Mouse (Mus musculus) midbrain, embryonic 11.5 days (tissue): ENCODE data around the gene Fxyd7. TPM values are rescaled to one million over a fixed set of nuclear protein-coding genes. Genes with fewer than 3 reads are reported as not detected.

Experiments used
- ATAC-seq: fragments of 200-750 bp; cut with Nextera tagmentation; 2 replicates; pipeline ENCODE4 v1.8.0; 2017; ENCODE audit warnings: moderate TSS enrichment, moderate library complexity; ENCODE audit not compliant: low FRiP score
- DNase-seq: peaks from one replicate; pipeline ENCODE4 v3.0.0; 2015; ENCODE audit warnings: low spot score; ENCODE audit errors: missing footprints
- H3K27ac ChIP-seq: fragments of 300-500 bp; sonication (generic); 2 replicates; pipeline ENCODE4 v1.5.1; 2014; ENCODE audit warnings: low read depth, low read length
- H3K27me3 ChIP-seq: fragments of 300-500 bp; sonication (generic); 2 replicates; pipeline ENCODE4 v1.6.1; 2014; ENCODE audit warnings: mild to moderate bottlenecking, low read length, moderate library complexity, mixed read lengths; ENCODE audit not compliant: control insufficient read depth, insufficient read depth
- H3K36me3 ChIP-seq: fragments of 300-500 bp; sonication (generic); 2 replicates; pipeline ENCODE4 v1.6.1; 2014; ENCODE audit warnings: mild to moderate bottlenecking, low read length, moderate library complexity, mixed read lengths; ENCODE audit not compliant: control insufficient read depth, insufficient read depth
- H3K4me1 ChIP-seq: fragments of 300-500 bp; sonication (generic); 2 replicates; pipeline ENCODE4 v1.6.1; 2014; ENCODE audit warnings: low read length; ENCODE audit not compliant: control insufficient read depth, insufficient read depth
- H3K4me2 ChIP-seq: fragments of 300-500 bp; sonication (generic); 2 replicates; pipeline ENCODE4 v1.6.1; 2014; ENCODE audit warnings: mild to moderate bottlenecking, moderate library complexity
- H3K4me3 ChIP-seq: fragments of 300-500 bp; sonication (generic); 2 replicates; pipeline ENCODE4 v1.5.1; 2014; ENCODE audit warnings: low read depth, low read length
- H3K9ac ChIP-seq: fragments of 300-500 bp; sonication (generic); 2 replicates; pipeline ENCODE4 v1.6.1; 2014; ENCODE audit warnings: low read length
- H3K9me3 ChIP-seq: fragments of 300-500 bp; sonication (generic); 2 replicates; pipeline ENCODE4 v1.6.1; 2016; ENCODE audit warnings: low read length; ENCODE audit not compliant: control insufficient read depth
- WGBS: fragments of 180-500 bp; shearing (Covaris S2); extraction: QIAGEN DNeasy Blood & Tissue Kit; methylation state at CpG from one replicate; pipeline ENCODE4 v1.1.7; 2014; 5-methylcytosine and 5-hydroxymethylcytosine counted together
- polyA plus RNA-seq: library from polyadenylated mRNA; unstranded; fragments of >200 nt; fragmentation: Nextera tagmentation; extraction: Ambion mirVana; gene quantifications from 2 replicates; pipeline ENCODE4 v1.2.1, GENCODE M21; 2014

Gene Fxyd7
- polyA plus RNA-seq, 1 experiment from 2014 or later: 6.2 TPM

DNA sequence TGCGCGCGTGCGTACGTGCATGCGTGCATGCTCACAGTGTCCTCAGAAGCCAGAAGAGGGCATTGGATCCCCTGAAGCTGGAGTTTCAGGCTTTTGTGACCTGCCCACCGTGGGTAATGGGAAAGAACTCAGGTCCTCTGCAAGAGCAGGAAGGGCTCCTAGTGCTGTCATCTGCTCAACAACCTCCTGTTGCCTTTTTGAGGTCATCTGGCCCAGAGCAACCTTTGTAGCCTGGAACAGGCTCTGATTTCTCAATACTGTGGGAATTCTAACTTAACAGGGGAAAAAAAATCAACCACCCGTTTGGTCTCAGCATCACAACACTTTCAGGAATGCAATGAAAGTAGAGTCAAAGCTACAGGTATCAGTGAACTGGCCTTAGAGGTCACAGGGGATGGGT, 28.4 kb upstream of the Fxyd7 start:
- no peak for ATAC-seq
- no peak overlapping the region for H3K9ac ChIP-seq
- 90% methylated on average over 8 of the region's 8 CpGs for WGBS

DNA sequence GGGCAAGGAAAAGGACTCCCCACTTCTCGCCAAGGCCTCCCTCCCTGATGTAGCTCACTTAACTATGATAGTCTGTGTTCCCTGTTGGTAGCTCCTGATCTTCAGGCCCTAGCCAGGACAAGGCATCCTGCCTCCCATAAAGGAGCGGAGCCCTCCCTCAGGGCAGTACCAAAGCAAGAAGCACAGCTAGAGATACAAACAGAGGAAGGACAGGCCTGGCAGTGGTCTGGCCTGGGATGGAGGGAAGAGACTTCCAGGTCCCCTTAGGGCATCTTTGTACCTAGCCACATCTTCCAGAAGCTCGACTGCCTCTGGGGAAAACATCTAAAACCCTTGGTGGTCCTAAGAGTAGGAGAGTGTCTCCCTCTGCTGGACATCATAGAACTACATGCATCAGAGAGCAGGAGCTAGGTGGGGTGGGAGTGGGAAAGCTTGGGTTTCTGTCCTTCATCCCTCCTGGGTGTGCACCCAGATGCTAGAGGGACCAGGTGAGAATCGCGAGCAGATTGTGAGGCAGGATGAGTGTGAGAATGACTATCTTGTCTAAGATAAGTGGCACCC, 26.7 kb upstream of the Fxyd7 start:
- no peak for ATAC-seq
- Histone ChIP-seq H3K4me1 (no peaks in the 10 kb centered on the region), H3K4me2 (no peak overlapping the region), H3K9ac (no peak overlapping the region), H3K27me3 (no peaks in the 10 kb centered on the region), H3K4me3 (no peak overlapping the region), H3K27ac (no peak overlapping the region), H3K9me3 (no peaks in the 10 kb centered on the region), H3K36me3 (no peaks in the 10 kb centered on the region)
- WGBS: 42% methylated on average over 5 of the region's 5 CpGs
- peak; percentile 79 for DNase-seq

More for the DNA sequence above, 28.4 kb upstream of the Fxyd7 start:
- Histone ChIP-seq H3K4me2 (no peak overlapping the region), H3K36me3 (no peaks in the 10 kb centered on the region), H3K9me3 (no peaks in the 10 kb centered on the region), H3K27ac (no peak overlapping the region), H3K27me3 (no peaks in the 10 kb centered on the region), H3K4me1 (no peaks in the 10 kb centered on the region), H3K4me3 (no peak overlapping the region)
- DNase-seq: no peak

DNA sequence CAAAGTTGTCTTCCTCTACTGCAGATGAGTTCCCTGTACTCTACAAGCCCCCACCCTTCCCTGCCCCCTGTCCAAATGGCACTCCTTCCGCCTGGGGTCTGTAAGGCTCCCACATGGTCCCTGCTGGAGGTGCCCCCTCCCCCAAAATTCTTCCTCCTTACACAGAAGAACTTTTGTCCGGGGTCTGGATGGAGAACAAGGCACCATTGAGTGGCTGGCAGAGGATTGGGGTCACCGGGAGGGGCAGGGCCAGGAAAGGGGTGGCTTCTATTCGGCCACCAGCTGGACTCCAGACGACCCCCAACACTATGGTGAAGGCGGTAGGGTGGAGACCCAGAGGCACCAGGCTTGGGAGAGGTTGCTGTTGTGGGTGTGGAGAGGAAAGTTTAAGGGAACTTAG, 26.2 kb upstream of the Fxyd7 start:
- Histone ChIP-seq H3K4me2 (no peak overlapping the region), H3K27ac (no peak overlapping the region), H3K4me1 (no peaks in the 10 kb centered on the region), H3K27me3 (no peaks in the 10 kb centered on the region), H3K9ac (no peak overlapping the region), H3K9me3 (no peaks in the 10 kb centered on the region), H3K4me3 (no peak overlapping the region), H3K36me3 (no peaks in the 10 kb centered on the region)
- ATAC-seq: no peak
- 66% methylated on average over 6 of the region's 6 CpGs for WGBS
- DNase-seq: no peak

DNA sequence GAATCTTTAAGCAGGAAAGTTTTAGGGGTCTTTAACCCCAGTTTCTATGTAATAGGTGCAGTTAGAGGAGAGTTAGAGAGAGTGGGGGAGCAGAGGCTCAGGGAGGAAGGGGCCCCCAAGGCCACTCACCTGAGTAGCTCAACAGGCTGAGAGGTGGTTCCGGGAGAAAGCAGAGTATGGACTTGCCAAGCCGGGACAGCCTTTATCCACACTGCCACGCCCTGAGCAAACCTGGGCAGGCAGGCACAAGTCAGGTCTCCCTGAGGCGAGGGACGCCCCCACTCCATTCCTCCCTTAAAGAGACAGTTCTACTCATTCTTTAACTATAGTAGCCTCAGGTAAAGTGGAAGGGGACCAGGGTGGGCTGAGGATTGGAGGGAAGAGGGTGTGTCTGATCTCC, 25.2 kb upstream of the Fxyd7 start, which contains the start of gene Fxyd3:
Fxyd3 (minus strand) TSS at position 213 of the 400 bp plus-strand sequence.
- Histone ChIP-seq H3K27me3 (no peaks in the 10 kb centered on the region), H3K36me3 (no peaks in the 10 kb centered on the region), H3K4me2 (no peak within 1 kb of the TSS), H3K4me3 (no peak within 1 kb of the TSS), H3K9ac (no peak within 1 kb of the TSS), H3K27ac (no peak within 1 kb of the TSS), H3K4me1 (no peaks in the 10 kb centered on the region), H3K9me3 (no peaks in the 10 kb centered on the region)
- 61% methylated on average over 5 of the region's 5 CpGs for WGBS
- no peak for ATAC-seq
- no peak for DNase-seq

DNA sequence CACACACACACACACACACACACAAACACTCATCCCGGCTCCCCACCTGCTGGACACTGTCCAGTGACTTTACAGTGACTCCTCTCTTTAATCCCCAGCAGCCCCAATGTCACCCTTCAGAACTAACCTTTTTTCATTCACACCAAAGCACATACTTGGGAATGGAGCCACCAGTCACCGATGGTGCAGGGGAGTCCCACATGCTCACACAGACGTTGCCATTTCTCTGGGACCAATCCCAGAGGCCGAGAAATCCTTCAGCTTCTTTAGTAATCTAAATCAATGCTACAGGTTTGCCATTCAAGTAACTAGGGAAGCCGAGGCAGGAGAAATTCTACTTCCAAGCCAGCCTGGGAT, 23.4 kb upstream of the Fxyd7 start:
- Histone ChIP-seq H3K27me3 (no peaks in the 10 kb centered on the region), H3K4me2 (no peak overlapping the region), H3K27ac (no peak overlapping the region), H3K4me3 (no peak overlapping the region), H3K4me1 (no peaks in the 10 kb centered on the region), H3K36me3 (no peaks in the 10 kb centered on the region), H3K9me3 (no peaks in the 10 kb centered on the region), H3K9ac (no peak overlapping the region)
- ATAC-seq (no peak), DNase-seq (no peak)
- 85% methylated on average over 5 of the region's 5 CpGs for WGBS

DNA sequence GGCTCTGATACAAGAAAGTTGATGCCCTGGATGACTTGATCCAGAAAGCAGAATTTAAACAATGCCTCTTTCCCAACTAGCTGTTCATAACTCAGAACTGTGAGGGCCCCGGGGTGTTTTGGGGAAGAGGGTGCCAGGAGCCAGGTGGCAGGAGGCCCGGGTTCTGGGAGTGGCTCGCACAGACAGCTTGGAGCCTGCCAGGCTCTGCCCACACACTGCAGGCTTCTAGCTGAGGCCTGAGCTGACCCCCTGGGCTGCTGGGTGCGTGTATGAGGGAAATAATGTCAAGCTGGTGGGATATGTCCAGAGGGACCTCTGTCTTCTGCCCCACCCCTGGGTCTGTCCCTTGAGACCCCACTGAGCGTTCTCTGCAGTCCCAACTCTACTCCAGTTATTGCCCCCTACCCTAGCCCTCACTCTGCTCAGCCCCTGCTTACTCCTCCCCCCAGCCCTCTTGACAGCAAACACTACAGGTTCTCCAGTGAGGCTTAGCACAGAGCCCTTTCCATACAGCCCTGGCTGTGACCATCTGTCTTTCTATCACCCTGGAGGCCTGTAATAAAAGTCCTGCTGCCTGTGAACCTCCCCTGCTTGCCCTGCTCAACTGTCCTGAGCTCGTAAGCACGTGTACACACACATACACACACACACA, 22.9 kb upstream of the Fxyd7 start:
- Histone ChIP-seq H3K4me3 (no peak overlapping the region), H3K36me3 (no peaks in the 10 kb centered on the region), H3K27me3 (no peaks in the 10 kb centered on the region), H3K4me1 (no peaks in the 10 kb centered on the region), H3K9me3 (no peaks in the 10 kb centered on the region), H3K9ac (no peak overlapping the region), H3K4me2 (no peak overlapping the region), H3K27ac (no peak overlapping the region)
- no peak for DNase-seq
- ATAC-seq: peak; percentile 48
- WGBS: 77% methylated on average over 7 of the region's 7 CpGs

DNA sequence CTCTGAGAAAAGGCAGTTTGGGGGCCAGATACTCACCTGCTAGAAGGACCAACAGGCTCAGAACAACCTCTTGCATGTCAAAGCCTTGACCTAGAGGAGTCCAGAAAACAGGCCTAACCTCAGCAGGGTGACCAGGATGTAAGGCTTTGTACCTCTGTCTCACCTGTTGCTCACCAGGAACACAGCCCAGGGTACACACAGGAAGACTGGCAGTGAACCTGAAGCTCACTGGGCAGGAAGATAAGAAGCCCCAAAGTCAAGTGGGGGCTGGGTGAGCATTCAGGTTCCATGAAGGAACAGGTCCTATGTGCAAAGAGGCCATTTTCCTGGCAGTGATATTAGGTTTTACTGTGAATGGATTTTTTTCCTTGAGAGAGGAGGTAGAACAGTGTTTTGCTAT, 22.3 kb upstream of the Fxyd7 start:
- H3K4me2 ChIP-seq: no peak overlapping the region
- H3K27me3 ChIP-seq: no peaks in the 10 kb centered on the region
- no peak overlapping the region for H3K4me3 ChIP-seq
- DNase-seq: no peak
- no peak overlapping the region for H3K27ac ChIP-seq
- no peak for ATAC-seq
- H3K4me1 ChIP-seq: no peaks in the 10 kb centered on the region
- no peaks in the 10 kb centered on the region for H3K36me3 ChIP-seq
- no peak overlapping the region for H3K9ac ChIP-seq
- no peaks in the 10 kb centered on the region for H3K9me3 ChIP-seq

DNA sequence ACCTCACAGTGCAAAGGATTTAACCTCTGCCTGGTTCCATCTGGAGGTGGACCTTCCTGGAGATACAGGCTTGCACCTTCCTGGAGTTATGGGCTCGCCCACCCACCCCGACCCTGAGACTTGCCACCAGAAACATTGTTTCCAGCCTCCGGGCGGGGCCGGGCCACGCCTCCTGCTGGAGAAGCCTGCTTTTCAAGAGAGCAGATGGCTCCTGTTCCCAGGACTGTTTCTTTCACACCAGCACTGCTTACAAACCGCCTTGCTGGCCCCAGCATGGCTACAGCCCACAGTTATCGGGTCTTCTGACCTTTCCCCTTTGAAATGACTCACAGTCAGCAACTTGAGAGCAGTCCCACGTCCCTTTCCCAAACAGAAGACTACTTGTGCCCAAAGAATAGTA, 21.1 kb upstream of the Fxyd7 start:
- 68% methylated on average over 9 of the region's 9 CpGs for WGBS
- Histone ChIP-seq H3K4me1 (no peaks in the 10 kb centered on the region), H3K4me3 (no peak overlapping the region), H3K9me3 (no peaks in the 10 kb centered on the region), H3K9ac (no peak overlapping the region), H3K4me2 (no peak overlapping the region), H3K36me3 (no peaks in the 10 kb centered on the region), H3K27ac (no peak overlapping the region), H3K27me3 (no peaks in the 10 kb centered on the region)
- no peak for DNase-seq
- ATAC-seq: no peak

DNA sequence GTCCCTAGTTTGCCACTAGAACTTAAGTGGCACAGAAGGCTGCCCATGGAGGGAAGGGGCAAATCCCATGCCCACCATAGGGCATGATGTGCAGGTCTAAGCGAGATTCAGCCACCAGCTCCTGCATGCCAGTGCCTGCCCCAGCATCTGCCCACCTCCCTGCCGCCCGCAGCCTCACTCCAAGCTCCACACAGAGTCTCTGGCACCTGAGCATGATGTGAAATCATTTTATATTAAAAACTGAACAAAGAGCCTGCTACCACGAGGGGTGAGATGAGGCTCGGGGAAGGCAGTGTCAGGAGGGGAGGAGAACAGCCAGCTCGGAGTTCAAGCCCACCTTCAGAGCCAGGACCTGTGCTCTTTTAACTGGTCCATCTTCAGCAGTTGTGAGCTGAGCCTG, 19.1 kb upstream of the Fxyd7 start:
- WGBS: 80% methylated on average over 6 of the region's 6 CpGs

More for the DNA sequence above, 19.1 kb upstream of the Fxyd7 start:
- Histone ChIP-seq H3K9ac (no peak overlapping the region), H3K4me1 (no peaks in the 10 kb centered on the region), H3K27me3 (no peaks in the 10 kb centered on the region), H3K4me3 (no peak overlapping the region), H3K4me2 (no peak overlapping the region), H3K27ac (no peak overlapping the region), H3K36me3 (no peaks in the 10 kb centered on the region), H3K9me3 (no peaks in the 10 kb centered on the region)
- DNase-seq (peak; percentile 8), ATAC-seq (no peak)
